Mouse (Mus musculus) liver, embryonic 12.5 days (tissue): ENCODE measurements around the gene Abr. TPM values are rescaled to one million over a fixed set of nuclear protein-coding genes. Genes with fewer than 3 reads are reported as not detected.

Experiments
- ATAC-seq: fragments of 200-750 bp; cut with Nextera tagmentation; 2 replicates; pipeline ENCODE4 v1.8.0; 2017; ENCODE audit warnings: moderate number of reproducible peaks, mild to moderate bottlenecking, moderate library complexity
- H3K27ac ChIP-seq: fragments of 300-500 bp; sonication (generic); 2 replicates; pipeline ENCODE4 v1.5.1; 2016; ENCODE audit warnings: mild to moderate bottlenecking
- H3K27me3 ChIP-seq: fragments of 300-500 bp; sonication (generic); replicated peaks from 2 replicates; pipeline ENCODE4 v1.6.1; 2016; ENCODE audit warnings: mild to moderate bottlenecking, moderate library complexity
- H3K36me3 ChIP-seq: fragments of 300-500 bp; sonication (generic); 2 replicates; pipeline ENCODE4 v1.6.1; 2016; ENCODE audit warnings: mild to moderate bottlenecking, moderate library complexity
- H3K4me1 ChIP-seq: fragments of 300-500 bp; sonication (generic); 2 replicates; pipeline ENCODE4 v1.6.1; 2016
- H3K4me2 ChIP-seq: fragments of 300-500 bp; sonication (generic); 2 replicates; pipeline ENCODE4 v1.6.1; 2016; ENCODE audit warnings: mild to moderate bottlenecking, moderate library complexity
- H3K4me3 ChIP-seq: fragments of 300-500 bp; sonication (generic); 2 replicates; pipeline ENCODE4 v1.5.1; 2016; ENCODE audit warnings: mild to moderate bottlenecking, moderate library complexity
- H3K9ac ChIP-seq: fragments of 300-500 bp; sonication (generic); 2 replicates; pipeline ENCODE4 v1.6.1; 2016; ENCODE audit warnings: mild to moderate bottlenecking, moderate library complexity
- H3K9me3 ChIP-seq: fragments of 300-500 bp; sonication (generic); replicated peaks from 2 replicates; pipeline ENCODE4 v1.6.1; 2016; ENCODE audit warnings: mild to moderate bottlenecking, moderate library complexity
- WGBS: fragments of 180-500 bp; shearing (Covaris S2); methylation state at CpG from one replicate; pipeline ENCODE4 v1.1.7; 2016; ENCODE audit not compliant: insufficient replicate concordance; 5-methylcytosine and 5-hydroxymethylcytosine counted together
- polyA plus RNA-seq: library from polyadenylated mRNA; unstranded; fragments of >200 nt; fragmentation: Nextera tagmentation; extraction: Ambion mirVana; gene quantifications from 2 replicates; pipeline ENCODE4 v1.2.1, GENCODE M21; 2016

Gene Abr
- polyA plus RNA-seq, 1 experiment from 2014 or later = 5.8 TPM

DNA sequence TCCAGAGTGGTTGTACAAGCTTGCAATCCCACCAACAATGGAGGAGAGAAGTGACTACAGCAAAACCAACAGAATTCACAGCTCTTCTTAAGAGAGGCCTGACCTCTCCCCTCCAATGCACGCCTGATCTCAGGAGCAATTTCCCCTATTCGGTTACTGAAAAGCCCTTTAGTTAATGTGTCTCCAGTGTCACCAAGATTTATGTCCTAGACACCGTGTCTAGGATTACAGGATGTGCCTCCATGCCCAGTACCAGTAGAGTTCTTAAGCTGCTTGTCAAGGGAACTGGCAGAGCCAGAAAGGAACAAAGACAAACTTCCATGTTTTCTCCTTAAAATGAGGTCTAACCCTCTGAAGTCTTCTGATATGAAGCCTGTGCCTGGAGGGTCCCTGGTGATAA, 36.0 kb downstream of the Abr start:
- Histone ChIP-seq H3K9me3 (no peaks in the 10 kb centered on the region), H3K4me1 (0 out of 2 replicates have a peak, but pooled peaks cover 5% of the 10 kb centered on the region), H3K27me3 (no peaks in the 10 kb centered on the region), H3K4me3 (no peak overlapping the region), H3K36me3 (no peaks in the 10 kb centered on the region), H3K27ac (no peak overlapping the region), H3K9ac (no peak overlapping the region), H3K4me2 (no peak overlapping the region)
- 54% methylated on average over 3 of the region's 3 CpGs for WGBS
- ATAC-seq = no peak

DNA sequence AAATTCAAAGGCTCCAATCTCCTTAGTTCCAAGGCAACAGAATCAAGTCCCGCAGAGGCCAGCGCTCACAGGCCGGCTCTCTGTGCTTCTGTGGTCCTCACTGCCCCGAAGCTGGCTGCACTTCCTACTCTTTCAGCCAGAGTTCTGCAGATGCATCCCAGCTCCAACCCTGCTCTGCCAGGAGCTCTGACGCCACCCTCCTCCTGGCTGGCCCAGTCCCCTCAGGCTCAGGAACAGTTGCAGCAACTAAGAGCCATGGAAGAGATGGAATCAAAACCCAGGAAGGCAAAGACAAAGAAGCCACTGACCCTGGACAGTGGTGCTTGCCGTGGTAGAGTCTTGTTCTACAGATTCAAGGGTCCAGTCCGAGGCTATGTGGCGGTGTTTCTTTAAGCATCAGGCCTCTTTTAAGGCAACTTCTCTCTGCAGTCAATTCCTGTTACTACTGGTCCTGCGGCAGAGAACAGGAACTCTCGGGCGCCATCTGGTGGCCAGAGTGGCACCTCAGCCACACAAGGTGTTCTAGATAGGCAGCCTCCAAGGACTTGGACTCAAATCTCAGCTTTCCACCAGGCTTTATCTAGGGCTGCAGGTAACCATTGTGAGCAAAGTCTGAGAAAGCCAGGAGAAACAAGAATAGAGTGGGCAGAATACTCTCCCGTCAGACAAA, 44.4 kb downstream of the Abr start:
- H3K27ac ChIP-seq = no peak overlapping the region
- peaks cover 20% of the 10 kb centered on the region for H3K27me3 ChIP-seq
- H3K4me2 ChIP-seq = no peak overlapping the region
- no peak overlapping the region for H3K4me3 ChIP-seq
- no peak overlapping the region for H3K9ac ChIP-seq
- H3K9me3 ChIP-seq = no peaks in the 10 kb centered on the region
- no peak for ATAC-seq
- WGBS = 31% methylated on average over 12 of the region's 12 CpGs
- no peaks in the 10 kb centered on the region for H3K4me1 ChIP-seq
- no peaks in the 10 kb centered on the region for H3K36me3 ChIP-seq

DNA sequence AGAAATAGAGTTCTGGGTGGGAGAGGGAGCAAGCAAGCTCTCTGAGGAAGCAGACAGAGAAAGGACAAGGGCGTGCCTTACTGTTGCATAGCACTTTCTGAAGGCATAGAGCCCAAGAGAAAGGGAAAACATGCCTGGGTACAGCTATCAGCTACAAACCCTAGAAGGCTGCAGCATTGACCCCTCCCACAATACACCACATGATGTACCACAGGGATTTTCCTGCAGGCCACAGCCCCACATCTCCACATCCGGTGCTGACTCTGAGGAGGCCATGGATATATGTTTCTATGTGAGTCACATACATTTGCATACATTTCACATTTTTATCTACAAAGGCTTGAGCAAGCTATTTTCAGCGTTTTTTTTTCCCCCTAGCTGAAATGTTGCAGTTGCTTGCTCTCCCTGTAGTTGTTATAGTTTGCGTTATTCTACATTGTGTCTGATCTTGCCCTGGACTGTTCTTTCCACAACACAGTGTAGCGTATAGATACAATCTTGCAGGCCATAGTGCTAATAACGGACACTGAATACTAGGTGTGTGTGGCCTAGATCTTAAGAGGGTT, 49.2 kb downstream of the Abr start:
- H3K9ac ChIP-seq = no peak overlapping the region
- no peaks in the 10 kb centered on the region for H3K36me3 ChIP-seq
- H3K4me3 ChIP-seq = no peak overlapping the region
- H3K9me3 ChIP-seq = no peaks in the 10 kb centered on the region
- no peak for ATAC-seq
- no peak overlapping the region for H3K4me2 ChIP-seq
- H3K4me1 ChIP-seq = 0 out of 2 replicates have a peak, but pooled peaks cover 6% of the 10 kb centered on the region
- WGBS = 70% methylated on average over 6 of the region's 6 CpGs
- no peak overlapping the region for H3K27ac ChIP-seq
- peaks cover 68% of the 10 kb centered on the region for H3K27me3 ChIP-seq

DNA sequence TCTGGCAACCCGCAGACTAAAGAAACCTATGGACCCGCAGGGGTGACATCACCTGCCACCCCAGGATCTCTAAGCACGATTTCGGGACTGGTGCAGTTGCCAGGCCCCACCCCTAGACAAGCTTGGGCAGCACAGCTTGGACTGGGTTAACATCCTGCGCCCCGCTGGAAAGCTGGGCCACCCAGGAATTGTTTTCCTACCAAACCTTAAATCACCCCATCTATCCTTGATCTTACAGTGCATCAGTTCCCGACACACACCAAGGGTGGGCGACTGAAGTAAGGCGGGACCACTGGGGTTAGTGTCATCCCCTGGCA, 50.5 kb downstream of the Abr start:
- 10% methylated on average over 9 of the region's 9 CpGs for WGBS
- H3K36me3 ChIP-seq = no peaks in the 10 kb centered on the region
- no peak for ATAC-seq
- no peaks in the 10 kb centered on the region for H3K9me3 ChIP-seq
- peak overlapping the region; percentile 43; the same call in 1 of the 2 replicates for H3K9ac ChIP-seq
- H3K4me1 ChIP-seq = 0 out of 2 replicates have a peak, but pooled peaks cover 6% of the 10 kb centered on the region
- H3K27me3 ChIP-seq = peaks cover 79% of the 10 kb centered on the region
- H3K4me2 ChIP-seq = peak overlapping the region; percentile 69
- peak overlapping the region; percentile 48 for H3K4me3 ChIP-seq
- no peak overlapping the region for H3K27ac ChIP-seq

DNA sequence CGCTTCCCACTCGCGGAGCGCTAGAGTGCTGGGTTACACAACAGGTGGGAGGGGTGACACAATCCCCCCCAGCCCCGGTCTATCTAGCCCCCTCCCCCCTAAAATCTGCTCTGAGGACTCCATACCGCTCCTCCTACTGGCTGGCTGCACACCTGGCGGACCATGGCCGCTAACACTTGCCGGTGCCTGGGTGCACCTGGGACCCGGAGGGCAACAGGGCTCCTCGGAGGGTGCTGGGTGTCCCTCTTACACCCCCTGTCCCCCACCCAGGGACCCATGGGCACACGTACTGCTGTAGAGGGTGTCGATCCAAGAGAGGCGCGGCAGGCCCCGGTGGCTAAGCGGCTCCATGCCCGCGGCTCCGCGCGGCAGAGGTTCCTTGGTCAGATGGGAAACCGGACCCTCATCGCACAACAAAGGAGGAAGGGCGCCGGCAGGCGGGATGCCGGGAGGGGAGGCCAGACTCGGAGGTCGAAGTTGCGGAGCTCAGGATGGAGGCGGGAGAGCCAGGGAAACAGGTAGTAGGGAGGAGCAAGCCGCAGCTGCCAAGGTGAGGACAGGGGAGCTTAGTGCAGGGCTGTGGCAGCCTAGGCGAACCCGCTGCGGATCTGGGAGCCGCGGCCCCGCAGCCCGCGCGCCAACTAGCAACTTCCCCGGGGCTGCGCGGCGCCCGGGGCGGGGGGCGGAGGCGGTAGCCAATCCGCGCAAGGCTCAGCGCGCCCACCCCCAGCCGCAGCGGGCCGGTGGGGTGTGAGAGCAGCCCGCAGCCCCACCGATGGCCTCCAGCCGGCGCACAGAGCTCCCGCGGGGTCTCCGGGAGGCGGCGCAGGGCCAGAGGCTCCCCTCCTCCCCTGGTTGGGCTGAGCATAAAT, 51.1 kb downstream of the Abr start:
- 1% methylated on average over 66 of the region's 66 CpGs for WGBS
- Histone ChIP-seq H3K9me3 (no peaks in the 10 kb centered on the region), H3K9ac (peak overlapping the region; percentile 43), H3K27ac (no peak overlapping the region), H3K36me3 (no peaks in the 10 kb centered on the region), H3K27me3 (peaks cover 83% of the 10 kb centered on the region), H3K4me2 (peak overlapping the region; percentile 69), H3K4me1 (0 out of 2 replicates have a peak, but pooled peaks cover 6% of the 10 kb centered on the region), H3K4me3 (peak overlapping the region; percentile 48)
- no peak for ATAC-seq

DNA sequence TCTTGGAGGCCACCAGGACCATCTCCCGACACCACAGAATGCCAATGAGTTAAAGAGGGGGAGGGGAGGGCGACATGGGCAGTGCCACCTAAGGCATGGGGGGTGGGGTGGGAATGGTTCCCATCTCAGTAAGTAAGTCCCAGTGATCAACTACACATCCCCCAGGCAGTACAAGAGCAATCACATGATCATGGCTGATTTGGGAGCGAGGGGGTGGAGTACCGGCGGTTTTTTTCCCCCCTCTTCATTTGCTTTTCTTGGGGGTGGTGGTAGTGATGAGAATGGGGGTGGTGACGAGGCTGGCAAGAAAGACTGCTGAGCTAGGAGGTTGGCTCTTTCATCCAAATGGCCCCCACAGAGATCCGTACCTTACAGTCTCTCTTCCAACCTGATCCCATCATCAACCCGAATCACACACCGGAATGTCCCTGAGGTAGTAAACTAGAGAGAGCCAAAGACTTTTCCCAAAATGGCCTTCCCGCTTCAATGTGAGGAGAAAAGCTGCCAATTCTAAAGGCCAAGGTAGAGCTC, 51.8 kb downstream of the Abr start:
- no peaks in the 10 kb centered on the region for H3K9me3 ChIP-seq
- H3K4me1 ChIP-seq = 0 out of 2 replicates have a peak, but pooled peaks cover 6% of the 10 kb centered on the region
- peak overlapping the region; percentile 69 for H3K4me2 ChIP-seq
- H3K9ac ChIP-seq = no peak overlapping the region
- no peak overlapping the region for H3K27ac ChIP-seq
- no peaks in the 10 kb centered on the region for H3K36me3 ChIP-seq
- ATAC-seq = no peak
- peaks cover 85% of the 10 kb centered on the region for H3K27me3 ChIP-seq
- 11% methylated on average over 10 of the region's 10 CpGs for WGBS
- H3K4me3 ChIP-seq = peak overlapping the region; percentile 48

DNA sequence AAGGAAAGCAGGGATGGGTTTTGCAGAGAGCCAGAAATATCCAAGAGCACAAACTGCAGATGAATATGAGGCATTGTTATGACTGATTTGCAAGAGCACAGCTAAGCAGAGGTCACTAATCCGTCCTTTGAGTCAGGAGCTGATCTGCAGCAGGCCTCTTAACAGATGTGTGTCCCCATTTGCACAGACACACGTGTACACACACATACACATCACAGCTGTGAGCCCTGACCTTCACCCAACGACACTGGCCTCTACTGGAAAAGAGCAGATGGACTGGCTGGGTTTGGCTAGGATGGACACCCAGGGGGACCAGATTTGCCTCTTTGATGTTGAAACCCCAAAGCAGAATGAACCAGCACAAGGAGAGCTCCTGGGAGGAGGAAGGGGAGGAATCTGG, 52.7 kb downstream of the Abr start:
- Histone ChIP-seq H3K27ac (no peak overlapping the region), H3K9ac (no peak overlapping the region), H3K9me3 (no peaks in the 10 kb centered on the region), H3K4me2 (no peak overlapping the region), H3K27me3 (peaks cover 80% of the 10 kb centered on the region), H3K36me3 (no peaks in the 10 kb centered on the region), H3K4me1 (0 out of 2 replicates have a peak, but pooled peaks cover 6% of the 10 kb centered on the region), H3K4me3 (no peak overlapping the region)
- WGBS = 39% methylated on average over 3 of the region's 3 CpGs
- no peak for ATAC-seq

DNA sequence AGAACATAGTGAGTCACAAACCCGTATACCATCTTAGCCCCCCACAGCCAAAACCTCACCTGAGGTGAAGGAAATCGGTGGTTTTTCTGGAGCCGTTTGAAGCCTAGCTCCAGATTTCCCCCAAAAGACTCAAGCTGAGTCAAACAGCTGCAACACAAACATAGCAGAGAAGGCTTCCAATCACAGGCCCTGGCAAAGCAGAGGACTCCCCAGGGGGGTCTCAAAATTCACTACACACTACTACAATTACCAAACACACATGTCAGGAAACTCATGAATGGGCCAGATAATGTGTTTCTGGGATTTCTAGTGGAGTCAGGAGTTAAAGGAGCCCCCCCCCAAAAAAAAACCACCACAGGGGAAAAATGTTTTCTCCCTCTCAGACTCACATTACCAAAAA, 56.0 kb downstream of the Abr start:
- no peak for ATAC-seq
- H3K9ac ChIP-seq = no peak overlapping the region
- no peak overlapping the region for H3K27ac ChIP-seq
- H3K4me1 ChIP-seq = peaks cover 3% of the 10 kb centered on the region; the same call in 1 of the 2 replicates
- H3K4me3 ChIP-seq = no peak overlapping the region
- 62% methylated on average over 3 of the region's 3 CpGs for WGBS
- no peak overlapping the region for H3K4me2 ChIP-seq
- H3K27me3 ChIP-seq = peaks cover 49% of the 10 kb centered on the region
- no peaks in the 10 kb centered on the region for H3K9me3 ChIP-seq
- no peaks in the 10 kb centered on the region for H3K36me3 ChIP-seq

DNA sequence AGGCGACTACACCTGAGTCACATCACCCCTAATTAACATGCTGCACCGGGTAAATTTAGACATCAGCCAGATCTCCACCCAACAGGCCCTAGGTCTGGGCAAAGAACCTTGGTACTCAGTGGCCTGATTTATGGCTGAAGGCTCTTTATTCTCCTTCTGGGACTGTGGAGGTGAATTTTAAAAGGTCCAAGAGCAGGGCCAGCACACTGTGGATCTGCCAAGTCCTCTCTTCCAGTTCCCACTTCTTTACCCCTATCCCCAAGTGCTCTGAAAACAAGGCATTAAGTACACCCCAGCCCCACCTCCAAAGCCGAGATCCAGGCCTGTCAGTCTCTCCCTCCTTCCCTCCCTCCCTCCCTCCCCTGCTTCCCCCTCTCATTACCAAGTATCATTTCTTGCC, 59.5 kb downstream of the Abr start:
- ATAC-seq = no peak
- H3K4me1 ChIP-seq = no peaks in the 10 kb centered on the region; the same call in 1 of the 2 replicates
- H3K4me3 ChIP-seq = no peak overlapping the region
- peaks cover 14% of the 10 kb centered on the region; the same call in 1 of the 2 replicates for H3K27me3 ChIP-seq
- H3K9me3 ChIP-seq = no peaks in the 10 kb centered on the region
- WGBS = 35% methylated on average over 3 of the region's 3 CpGs
- no peaks in the 10 kb centered on the region for H3K36me3 ChIP-seq
- H3K9ac ChIP-seq = no peak overlapping the region
- H3K4me2 ChIP-seq = no peak overlapping the region
- no peak overlapping the region for H3K27ac ChIP-seq

DNA sequence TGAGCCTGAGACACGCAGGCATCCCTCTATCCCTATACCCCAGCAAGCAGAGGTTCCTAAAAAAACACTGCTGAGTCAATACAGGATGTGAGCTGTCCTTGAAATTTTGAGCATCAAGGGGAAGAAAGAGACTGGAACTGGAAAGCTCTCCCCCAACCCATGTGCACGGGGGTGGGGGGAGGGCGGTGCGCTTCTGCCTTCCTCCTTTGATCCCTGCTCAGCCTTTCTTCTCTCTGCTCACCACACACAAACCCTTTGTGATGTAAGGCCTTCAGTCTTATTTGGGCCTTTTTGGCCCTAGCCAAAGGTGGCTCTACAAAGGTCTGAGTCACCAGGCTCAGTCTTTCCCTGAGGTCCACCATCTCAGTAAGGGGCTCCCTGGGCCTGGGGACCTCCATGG, 59.9 kb downstream of the Abr start:
- Histone ChIP-seq H3K4me1 (no peaks in the 10 kb centered on the region; the same call in 1 of the 2 replicates), H3K27me3 (peaks cover 10% of the 10 kb centered on the region; the same call in 1 of the 2 replicates), H3K4me2 (no peak overlapping the region), H3K4me3 (no peak overlapping the region), H3K27ac (no peak overlapping the region), H3K9ac (no peak overlapping the region), H3K9me3 (no peaks in the 10 kb centered on the region), H3K36me3 (no peaks in the 10 kb centered on the region)
- WGBS = 31% methylated on average over 4 of the region's 4 CpGs
- no peak for ATAC-seq

DNA sequence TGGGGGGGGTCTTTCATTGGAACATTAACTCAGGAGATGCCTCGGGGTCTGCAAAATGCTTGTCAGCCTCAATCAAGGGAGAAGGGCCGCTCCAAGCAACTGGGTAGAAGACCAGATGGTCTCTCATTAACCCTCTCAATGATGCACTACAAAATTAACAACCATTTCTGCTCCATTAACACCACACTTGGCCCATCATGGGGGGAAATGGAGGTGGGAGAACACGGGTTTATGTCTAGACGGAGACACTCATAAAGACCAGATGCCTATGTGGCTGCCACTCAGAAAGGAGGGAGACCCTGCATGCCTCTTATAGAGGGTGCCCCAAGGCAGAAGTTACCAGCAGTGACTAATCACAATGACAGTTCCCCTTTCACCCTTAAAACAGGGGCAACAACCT, 64.3 kb downstream of the Abr start:
- ATAC-seq = no peak
- Histone ChIP-seq H3K9me3 (no peaks in the 10 kb centered on the region), H3K36me3 (no peaks in the 10 kb centered on the region), H3K4me3 (no peak overlapping the region), H3K4me2 (no peak overlapping the region), H3K9ac (no peak overlapping the region), H3K27ac (no peak overlapping the region), H3K27me3 (no peaks in the 10 kb centered on the region), H3K4me1 (no peaks in the 10 kb centered on the region; the same call in 1 of the 2 replicates)
- 68% methylated on average over 4 of the region's 4 CpGs for WGBS
